Mouse (Mus musculus) bone marrow macrophage, adult 2 months (primary cell): ENCODE results near the gene Il17rd.

Experiments used
- CTCF ChIP-seq: IDR thresholded peaks from 2 replicates; pipeline ENCODE4 v1.5.1; 2012; ENCODE audit warnings: low read depth, mild to moderate bottlenecking, low read length, moderate library complexity
- POLR2A ChIP-seq: IDR thresholded peaks from 2 replicates; pipeline ENCODE4 v1.6.1; 2012; ENCODE audit warnings: mild to moderate bottlenecking, low read depth, low read length, borderline replicate concordance

- TF ChIP-seq POLR2A (no peak), CTCF (no peak)
These were observed 76.5 kb downstream of the Il17rd start for GRCm38 (mm10) chr14:27115275-27115660.
